Mouse (Mus musculus): Measurements from ENCODE around the gene Hif1an.

Hif1an gene

DNA sequence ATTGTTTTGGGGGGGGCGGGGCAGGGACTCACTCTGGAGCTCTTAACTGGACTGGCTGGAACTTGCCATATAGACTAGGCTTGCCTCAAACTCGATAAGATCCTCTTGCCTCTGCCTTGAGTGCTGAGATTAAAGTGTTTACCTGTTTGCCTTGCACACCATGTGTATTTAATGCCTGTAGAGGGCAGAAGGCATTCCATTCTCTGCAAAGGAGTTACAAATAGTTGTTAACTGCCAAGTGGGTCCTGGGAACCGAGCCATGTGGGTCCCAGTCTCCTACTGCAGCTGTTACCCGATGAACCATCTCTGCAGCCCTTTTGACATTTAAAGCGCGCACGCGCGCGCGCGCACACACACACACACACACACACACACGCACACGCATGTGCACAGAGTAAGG is 1.4 kb downstream of the Hif1an start:
- DNase-seq (ENCODE audit: low spot score in 2 of 2) = no peak

DNA sequence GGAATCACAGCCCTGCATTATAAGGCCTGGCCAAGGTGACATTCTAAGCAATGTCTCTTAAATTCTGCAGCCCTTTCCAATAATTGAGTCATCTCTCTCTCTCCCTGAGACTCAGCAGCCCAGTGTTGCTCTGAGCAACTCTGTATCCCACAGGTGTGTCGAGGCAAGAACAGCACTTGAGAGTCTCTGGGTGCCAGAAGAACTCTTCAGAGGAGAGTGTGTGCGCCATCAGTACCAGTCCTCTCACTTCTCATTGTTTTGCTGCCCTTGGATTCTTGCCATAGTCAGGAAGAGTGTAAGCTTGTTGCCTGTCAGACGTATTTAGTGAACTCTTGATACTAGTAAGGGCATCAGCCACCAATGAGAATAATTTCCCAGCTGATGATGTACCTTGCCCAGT is 5.1 kb downstream of the Hif1an start:
- DNase-seq (ENCODE audit: low spot score in 2 of 2) = no peak

DNA sequence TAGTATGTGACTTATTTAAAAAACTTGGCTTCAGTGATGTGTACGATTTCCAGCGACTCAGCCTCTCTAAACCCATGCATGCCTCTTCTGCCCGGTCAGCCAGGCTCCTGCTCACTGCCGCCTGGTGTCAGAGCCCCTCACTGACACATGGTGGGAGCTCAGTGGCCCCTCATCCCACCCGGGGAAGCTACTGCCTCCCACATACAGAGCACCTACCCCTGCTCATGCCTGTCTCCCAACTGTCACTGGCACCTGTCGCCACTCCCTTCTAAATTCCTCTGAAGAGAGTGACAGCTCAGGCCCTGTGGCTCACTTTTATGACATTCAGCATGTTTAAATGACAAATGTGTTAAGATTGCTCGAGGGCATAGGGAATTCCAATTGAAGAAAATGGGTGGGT is 13.6 kb downstream of the Hif1an start:
- DNase-seq (ENCODE audit: low spot score in 2 of 2) = no peak

DNA sequence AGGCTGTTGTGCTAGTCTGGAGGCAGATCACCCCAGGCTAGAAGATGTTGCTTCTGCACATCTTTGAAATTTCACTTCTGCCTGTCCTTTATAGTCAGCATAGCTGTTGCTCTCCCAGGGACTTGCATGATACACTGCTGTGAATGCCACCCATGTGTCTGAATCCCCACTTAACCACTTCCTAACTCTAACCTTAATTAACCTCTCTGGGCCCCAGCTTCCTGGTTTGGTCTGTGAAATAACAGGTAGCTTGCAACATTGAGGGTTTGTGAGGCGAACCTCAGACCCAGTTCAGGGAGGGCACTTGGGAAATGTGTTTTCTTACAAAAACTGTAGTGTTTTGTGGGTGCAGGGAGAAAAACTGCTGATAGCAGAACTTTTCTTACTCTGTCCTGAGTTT is 15.4 kb downstream of the Hif1an start:
- no peak for DNase-seq (ENCODE audit: low spot score in 2 of 2)

DNA sequence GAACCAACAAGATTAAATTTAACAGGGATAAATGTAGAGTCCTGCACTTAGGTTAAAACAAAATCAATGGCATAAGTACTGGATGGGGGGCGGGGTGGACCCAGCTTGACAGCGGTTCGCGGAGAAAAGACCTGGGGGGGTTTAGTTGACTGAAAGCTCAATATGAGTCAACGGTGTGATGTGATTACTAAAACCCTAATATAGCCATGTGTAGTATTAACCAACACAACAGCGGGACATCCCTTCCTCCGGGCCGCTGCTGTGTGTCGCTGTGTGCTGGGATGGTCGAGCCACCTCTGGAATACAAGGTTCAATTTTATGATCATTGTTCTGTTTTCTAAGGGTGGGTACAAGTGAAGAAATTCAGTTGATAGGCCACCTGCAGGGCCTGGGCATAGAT is 19.5 kb downstream of the Hif1an start:
- no peak for DNase-seq (ENCODE audit: low spot score in 2 of 2)

DNA sequence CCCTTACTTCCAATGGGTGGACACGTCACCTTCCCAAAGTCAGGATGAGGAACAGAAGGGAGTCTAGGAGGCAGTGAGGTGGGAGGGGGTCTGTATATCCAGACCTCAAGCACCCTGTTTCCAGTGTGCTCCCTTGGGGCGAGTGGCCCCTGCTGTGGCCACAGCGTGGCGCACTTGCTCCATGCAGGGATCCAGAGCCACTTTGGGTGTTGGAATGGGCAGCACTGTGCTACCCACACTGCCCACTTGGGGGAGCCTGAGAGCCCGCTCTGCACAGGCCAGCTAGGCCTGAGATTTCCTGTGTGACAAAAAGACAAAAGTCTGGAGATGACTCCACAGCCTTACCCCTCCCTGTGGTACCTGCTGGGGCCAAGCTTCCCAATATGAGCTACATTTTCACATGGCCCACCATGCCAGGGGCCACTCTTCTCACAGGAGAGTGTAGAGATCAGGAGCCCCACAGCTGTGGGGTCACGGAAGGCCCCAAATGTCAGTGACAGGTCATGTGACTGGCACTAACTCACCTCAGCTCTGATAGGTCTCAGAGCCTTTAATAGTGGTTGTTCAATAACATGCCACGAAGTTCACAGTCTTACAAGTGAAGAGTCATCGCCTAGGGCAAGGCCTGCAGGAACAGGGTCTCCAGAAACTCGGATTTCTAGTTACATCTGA is 20.1 kb downstream of the Hif1an start:
- DNase-seq (ENCODE audit: low spot score in 2 of 2) = peak; percentile 73 to 87

DNA sequence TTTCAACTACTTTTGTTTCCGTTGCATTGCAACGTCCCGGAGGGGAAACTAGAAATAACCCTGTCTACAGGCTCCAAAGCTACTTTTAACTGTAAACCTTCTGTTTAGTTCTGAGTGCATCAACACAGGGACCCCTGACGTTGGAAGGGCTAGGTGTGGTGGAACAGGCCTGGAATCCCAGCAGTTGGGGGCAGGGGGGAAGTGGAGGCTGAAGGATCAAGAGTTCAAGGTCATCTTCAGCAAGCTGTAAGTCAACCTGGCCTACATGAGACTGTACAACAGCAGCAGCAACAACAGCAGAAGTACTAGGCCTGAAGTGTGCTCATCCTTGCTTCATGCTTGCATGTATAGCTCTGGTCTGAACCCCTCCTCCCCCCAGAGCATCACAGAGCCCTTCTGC is 25.4 kb downstream of the Hif1an start:
- DNase-seq (ENCODE audit: low spot score in 2 of 2) = no peak

DNA sequence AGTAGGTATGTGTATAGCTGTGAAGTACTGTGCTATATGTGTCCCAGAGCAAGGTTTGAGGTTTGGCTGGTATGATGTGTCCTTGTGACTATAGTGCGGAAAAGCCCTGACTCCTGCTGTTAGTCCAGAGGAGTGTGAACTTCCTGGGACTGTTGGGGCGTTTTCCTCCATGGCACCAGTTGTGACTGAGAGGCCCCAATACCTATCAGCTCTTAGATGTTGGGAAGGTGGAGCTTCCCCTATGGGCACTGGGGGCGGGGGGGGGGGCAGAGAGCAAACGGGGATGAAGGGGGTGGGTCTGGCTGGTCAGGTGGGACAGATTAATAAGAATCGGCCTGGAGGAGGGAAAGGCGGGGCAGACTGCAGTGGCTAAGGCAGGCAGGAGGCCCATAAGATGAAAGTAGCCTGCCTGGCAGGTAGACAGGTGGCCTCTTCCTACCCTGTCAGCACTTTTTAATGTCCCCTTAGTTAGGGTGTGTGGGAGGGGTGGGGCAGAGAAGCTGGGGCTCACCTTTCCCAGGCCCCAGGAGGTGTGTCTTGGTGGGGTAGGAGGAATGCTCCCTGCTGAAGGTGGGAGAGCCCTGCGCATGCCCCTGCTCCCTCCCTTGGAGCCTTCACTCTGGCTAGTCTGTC is 27.1 kb downstream of the Hif1an start:
- no peak for DNase-seq (ENCODE audit: low spot score in 2 of 2)

DNA sequence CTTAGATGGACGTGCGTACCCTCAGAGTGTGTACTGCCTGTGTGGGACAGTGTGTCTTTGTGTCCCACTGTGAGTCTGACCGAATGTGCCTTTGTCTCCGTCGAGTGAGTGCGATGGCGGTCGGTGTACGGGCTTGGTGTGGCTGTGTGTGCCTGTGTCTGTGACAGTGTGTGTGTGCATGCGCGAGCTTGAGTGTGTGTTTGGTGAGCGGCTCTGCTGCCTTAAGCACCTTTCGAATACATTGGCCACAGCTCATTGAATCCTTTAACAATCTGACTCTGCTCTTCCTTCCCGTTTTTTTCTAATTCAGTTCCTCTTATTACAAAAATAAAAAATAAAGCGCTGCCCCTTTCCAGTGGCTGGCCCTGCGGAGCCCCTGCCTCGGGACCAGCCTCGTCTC is 28.3 kb downstream of the Hif1an start:
- no peak for DNase-seq (ENCODE audit: low spot score in 2 of 2)

DNA sequence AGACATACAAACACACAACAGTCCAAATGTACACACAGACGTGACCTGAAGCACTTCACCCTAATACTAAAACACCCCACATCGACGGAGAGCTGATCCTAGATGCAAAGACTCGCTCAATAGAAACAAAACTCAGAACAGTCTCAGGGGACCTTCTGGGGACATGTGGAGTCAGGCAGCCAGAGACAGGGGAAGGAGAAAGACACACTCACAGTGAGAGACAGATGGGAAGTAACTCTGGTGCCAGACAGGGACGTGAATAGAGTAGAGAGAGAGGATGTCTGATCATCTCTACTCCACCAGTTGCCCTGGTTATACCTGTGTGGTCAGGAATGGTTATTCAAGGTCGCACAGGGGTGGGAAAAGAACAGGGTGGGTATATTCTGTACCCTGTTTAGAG is 29.0 kb downstream of the Hif1an start:
- no peak for DNase-seq (ENCODE audit: low spot score in 2 of 2)

DNA sequence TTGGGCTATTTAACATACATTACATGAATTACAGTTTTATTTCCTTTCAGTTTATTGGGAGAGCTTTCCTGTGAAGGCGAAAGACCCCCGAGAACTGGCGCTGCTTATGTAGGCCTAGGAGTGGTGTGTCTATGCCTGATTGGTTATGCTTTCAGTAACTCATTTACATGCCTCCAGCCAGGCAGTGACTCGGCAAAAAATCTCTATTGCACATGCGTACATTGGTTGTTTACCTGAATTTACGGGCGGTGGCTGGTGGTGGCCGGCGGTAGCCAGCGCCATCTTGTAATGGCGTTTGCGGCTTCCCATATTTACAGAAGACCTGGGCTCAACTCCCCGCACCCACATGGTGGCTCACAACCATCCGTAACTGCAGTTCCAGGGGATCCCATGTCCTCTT is 31.5 kb downstream of the Hif1an start:
- no peak for DNase-seq (ENCODE audit: low spot score in 2 of 2)

DNA sequence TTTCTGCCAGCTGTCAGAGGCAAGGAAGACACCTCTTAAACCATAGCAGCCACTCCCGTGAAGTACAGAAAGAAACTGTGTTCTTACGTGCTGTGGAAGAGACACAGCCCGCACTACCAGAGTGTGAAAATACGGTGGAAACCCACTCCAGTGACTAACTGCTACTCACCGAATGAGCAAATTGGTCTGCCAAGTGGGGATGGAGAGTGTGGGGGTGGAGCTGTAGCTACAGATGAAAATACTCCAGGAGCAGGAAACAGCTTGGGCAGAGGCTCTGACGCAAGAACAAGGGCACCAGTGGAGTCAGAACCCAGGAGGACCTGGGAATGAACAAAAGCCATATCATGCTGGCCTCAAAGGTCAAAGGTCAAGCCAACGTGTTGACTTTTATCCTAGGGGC is 55.5 kb downstream of the Hif1an start:
- DNase-seq (ENCODE audit: low spot score in 2 of 2) = no peak

Data from heart, adult 9 months (tissue).